9 mouse cellular contexts compared by ENCODE assay signal in the genomic region with DNA sequence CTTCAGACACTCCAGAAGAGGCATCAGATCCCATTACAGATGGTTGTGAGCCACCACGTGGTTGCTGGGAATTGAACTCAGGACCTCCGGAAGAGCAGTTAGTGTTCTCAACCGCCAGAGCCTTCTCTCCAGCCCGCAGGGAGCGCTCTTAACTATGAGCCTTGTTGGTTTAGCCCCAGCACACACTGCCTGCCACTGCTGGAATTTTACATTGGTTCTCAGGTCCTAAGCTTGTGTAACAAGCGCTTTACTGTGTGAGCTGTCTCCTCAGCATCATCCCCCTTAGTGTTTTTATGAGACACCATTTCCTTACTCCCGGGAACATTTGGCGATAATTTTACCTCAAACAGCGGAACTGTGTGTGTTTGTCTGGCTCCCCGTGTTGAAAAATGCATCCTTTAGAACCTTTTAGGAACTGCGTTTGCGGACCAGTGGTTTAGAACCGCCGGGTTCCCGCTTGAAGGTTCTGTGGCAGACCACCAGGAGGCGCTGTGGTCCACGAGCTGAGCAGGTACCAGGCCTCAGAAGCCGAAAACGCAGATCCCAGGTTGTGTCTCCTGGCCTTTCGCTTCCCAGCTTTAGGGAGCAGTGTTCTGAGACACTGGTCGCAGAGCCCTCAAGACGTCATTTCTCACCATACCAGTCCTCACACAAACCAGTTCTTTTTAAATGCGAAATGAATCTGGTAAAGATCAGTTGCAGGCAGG. TPM values are rescaled to one million over a fixed set of nuclear protein-coding genes. Genes with fewer than 3 reads are reported as not detected.
DNase-seq lines count a peak whose midpoint lies in the region; ATAC-seq and TF ChIP-seq lines count a peak whose summit lies in the region.
"Had no signal": no experiment of that assay in that cellular context is flagged by ENCODE, and none has a peak within 500 bp of the region (broad histone marks: within the 10 kb centered on the region; RNA-seq: fewer than 3 reads in every experiment).

No protein-coding gene starts in this region.

- 0 out of 2 replicates have a peak, but pooled peaks have one; percentile 44 for ATAC-seq in heart, postnatal 0 days (ENCODE audit: insufficient read depth, low read depth)
- ATAC-seq in megakaryocyte-erythroid progenitor cell, adult 5-6 weeks (replicated peaks; ENCODE audit: low FRiP score, low TSS enrichment, poor library complexity, severe bottlenecking) = peak; percentile 73
- ATAC-seq in activated CD4-positive, CD25-positive, alpha-beta regulatory T cell, adult 4 months = no peak

- no peak overlapping the region for H3K9ac ChIP-seq in heart, postnatal 0 days (replicated peaks; ENCODE audit: low read depth, low read length)
- H3K9ac ChIP-seq: liver, embryonic 15.5 days had no signal

- H3K9me3 ChIP-seq in heart, postnatal 0 days (replicated peaks; ENCODE audit: control insufficient read depth, low read length) = no peaks in the 10 kb centered on the region
- H3K9me3 ChIP-seq: liver, embryonic 15.5 days had no signal

- peaks cover 8% of the 10 kb centered on the region; the same call in 1 of the 2 replicates for H3K27me3 ChIP-seq in heart, postnatal 0 days (ENCODE audit: control insufficient read depth, insufficient read depth, low read length)

- H3K4me1 ChIP-seq in heart, postnatal 0 days (ENCODE audit: control insufficient read depth, insufficient read depth) = no peaks in the 10 kb centered on the region
- H3K4me1 ChIP-seq: liver, embryonic 15.5 days had no signal

- no peaks in the 10 kb centered on the region for H3K36me3 ChIP-seq in heart, postnatal 0 days (replicated peaks; ENCODE audit: control insufficient read depth, insufficient read depth, low read length)
- H3K36me3 ChIP-seq: liver, embryonic 15.5 days had no signal

- H3K4me3 ChIP-seq in heart, postnatal 0 days (ENCODE audit: low read depth, low read length) = no peak overlapping the region
- H3K4me3 ChIP-seq: liver, embryonic 15.5 days had no signal

- peak; percentile 94 for DNase-seq in ES-CJ7 (ENCODE audit: low read depth, low spot score)
- DNase-seq in adrenal gland, postnatal 14 days = peak; percentile 88
- peak; percentile 62 for DNase-seq in embryo, embryonic 11.5 days (ENCODE audit: low read depth, low spot score)
- peak; percentile 46 for DNase-seq in heart, postnatal 0 days (ENCODE audit: low spot score)
- peak; percentile 80 to 85 for DNase-seq in layer of hippocampus, postnatal 14 days (ENCODE audit: low spot score in 2 of 2)
- peak; percentile 40 to 64 for DNase-seq in right cerebral cortex, postnatal 36 days (ENCODE audit: low spot score in 2 of 2)

- 12% methylated on average over 23 of the region's 23 CpGs for whole genome bisulfite sequencing in heart, postnatal 0 days

- H3K4me2 ChIP-seq in heart, postnatal 0 days (ENCODE audit: low read depth, low read length) = no peak overlapping the region
- H3K4me2 ChIP-seq: liver, embryonic 15.5 days had no signal

- no peak overlapping the region for H3K27ac ChIP-seq in heart, postnatal 0 days (ENCODE audit: low read depth)
- H3K27ac ChIP-seq: liver, embryonic 15.5 days had no signal

- no peak for TF ChIP-seq EP300 in heart, postnatal 0 days (IDR thresholded peaks at IDR 0.05; ENCODE audit: low read depth)

- peak; percentile 92 for TF ChIP-seq CTCF in heart, postnatal 0 days (IDR thresholded peaks at IDR 0.05; ENCODE audit: low read depth)

RNA-seq across cellular contexts. Expression of a gene that starts 24.7 kb away (rescaled TPM):
- 4.5 and 10.4 TPM in 2 replicates for total RNA-seq in adrenal gland, postnatal 14 days (2021)
- total RNA-seq in heart, postnatal 0 days (2014; rRNA removed; ENCODE audit: low replicate concordance) = 1.3 and 8.6 TPM in 2 replicates
- polyA plus RNA-seq in heart, postnatal 0 days (2015; fragmentation: Nextera tagmentation; extraction: Ambion mirVana) = 4.2 and 4.3 TPM in 2 replicates
- 100 to 1,000 TPM; 256 to 259 TPM for total RNA-seq in layer of hippocampus, postnatal 14 days (2021)
- 0.42 and 0.54 TPM in 2 replicates for total RNA-seq in megakaryocyte-erythroid progenitor cell, adult 5-6 weeks (2014; fragmentation: Nextera tagmentation)
- total RNA-seq in megakaryocyte-erythroid progenitor cell, adult 5-6 weeks (2017) = 0.19 and 7.6 TPM in 2 replicates
- 10 to 100 TPM in 1 of 2 experiments, 1 to 10 TPM in 1; 5.8 to 10.5 TPM for polyA plus RNA-seq in activated CD4-positive, CD25-positive, alpha-beta regulatory T cell, adult 4 months (2017; shearing (Covaris generic))

Comparison
In these comparisons a context has a peak if more than half of its experiments do, and no peak if none do; other contexts are left out.
1. RNA of a gene that starts 24.7 kb away (total RNA-seq): 256 to 259 TPM in layer of hippocampus, postnatal 14 days; 1.3 to 8.6 TPM in heart, postnatal 0 days, 4.5 to 10.4 TPM in adrenal gland, postnatal 14 days and 0.19 to 7.6 TPM in megakaryocyte-erythroid progenitor cell, adult 5-6 weeks; every median in the first group is over 10 times any median in the second.
2. Peak in every context shown above with its lines, with median percentiles within 50 percentile points of each other: DNase-seq.